In genomic region chr8:8871039-8871438, GRCm38 (mm10) we compare ENCODE assay signal across 26 mouse cellular contexts.
DNase-seq lines count a peak whose midpoint lies in the region; ATAC-seq and TF ChIP-seq lines count a peak whose summit lies in the region.
"Had no signal": no experiment of that assay in that cellular context is flagged by ENCODE, and none has a peak within 500 bp of the region (broad histone marks: within the 10 kb centered on the region; RNA-seq: fewer than 3 reads in every experiment).

No protein-coding gene starts in this region.

- no peak for ATAC-seq in hindbrain, postnatal 0 days
- ATAC-seq in midbrain, postnatal 0 days (ENCODE audit: low FRiP score), result no peak
- 0 out of 2 replicates have a peak, but pooled peaks have one; percentile 17 for ATAC-seq in neural tube, embryonic 13.5 days (ENCODE audit: low read depth)
- ATAC-seq: activated CD4-positive, CD25-positive, alpha-beta regulatory T cell, adult 4 months; CD4-positive, CD25-positive, alpha-beta regulatory T cell, adult 4 months; intestine, postnatal 0 days had no signal

- peak overlapping the region; percentile 71 for H3K27ac ChIP-seq in hindbrain, embryonic 10.5 days
- no peak overlapping the region for H3K27ac ChIP-seq in hindbrain, postnatal 0 days
- H3K27ac ChIP-seq in midbrain, embryonic 10.5 days (replicated peaks), result peak overlapping the region; percentile 46
- H3K27ac ChIP-seq in midbrain, postnatal 0 days (ENCODE audit: low read depth, low read length), result no peak overlapping the region
- H3K27ac ChIP-seq in neural tube, embryonic 13.5 days (replicated peaks), result 0 out of 2 replicates have a peak overlapping the region, but pooled peaks have one; percentile 56
- H3K27ac ChIP-seq: embryonic facial prominence, embryonic 13.5 days; forebrain, embryonic 13.5 days; gastrocnemius, adult 2 months; heart, embryonic 15.5 days had no signal

- TF ChIP-seq CTCF in hindbrain, postnatal 0 days (IDR thresholded peaks at IDR 0.05; ENCODE audit: low read depth), result no peak
- no peak for TF ChIP-seq CTCF in midbrain, postnatal 0 days (IDR thresholded peaks at IDR 0.05)

- no peak overlapping the region for H3K4me2 ChIP-seq in hindbrain, postnatal 0 days (ENCODE audit: low read depth, low read length)
- no peak overlapping the region for H3K4me2 ChIP-seq in midbrain, postnatal 0 days (ENCODE audit: low read depth, low read length, poor library complexity, severe bottlenecking)
- H3K4me2 ChIP-seq in neural tube, embryonic 13.5 days, result no peak overlapping the region
- H3K4me2 ChIP-seq: embryonic facial prominence, embryonic 13.5 days; forebrain, embryonic 13.5 days; heart, embryonic 12.5 days; heart, embryonic 15.5 days had no signal

- peaks cover 44% of the 10 kb centered on the region for H3K27me3 ChIP-seq in hindbrain, embryonic 10.5 days (ENCODE audit: insufficient read depth, poor library complexity, severe bottlenecking)
- no peaks in the 10 kb centered on the region for H3K27me3 ChIP-seq in hindbrain, postnatal 0 days (ENCODE audit: insufficient read depth, low read length)
- peaks cover 94% of the 10 kb centered on the region for H3K27me3 ChIP-seq in midbrain, embryonic 10.5 days (ENCODE audit: low read depth, poor library complexity, severe bottlenecking)
- H3K27me3 ChIP-seq in midbrain, postnatal 0 days (ENCODE audit: insufficient read depth, low read length), result peaks cover 22% of the 10 kb centered on the region; the same call in 1 of the 2 replicates
- H3K27me3 ChIP-seq in neural tube, embryonic 13.5 days, result peaks cover 13% of the 10 kb centered on the region; the same call in 1 of the 2 replicates
- H3K27me3 ChIP-seq: embryonic facial prominence, embryonic 13.5 days; heart, embryonic 12.5 days; heart, embryonic 15.5 days had no signal

- no peaks in the 10 kb centered on the region for H3K36me3 ChIP-seq in hindbrain, embryonic 10.5 days
- H3K36me3 ChIP-seq in hindbrain, postnatal 0 days (ENCODE audit: insufficient read depth, low read length), result no peaks in the 10 kb centered on the region
- H3K36me3 ChIP-seq in midbrain, embryonic 10.5 days, result no peaks in the 10 kb centered on the region
- no peaks in the 10 kb centered on the region for H3K36me3 ChIP-seq in midbrain, postnatal 0 days (ENCODE audit: insufficient read depth, low read length)
- no peaks in the 10 kb centered on the region for H3K36me3 ChIP-seq in neural tube, embryonic 13.5 days
- H3K36me3 ChIP-seq: embryonic facial prominence, embryonic 10.5 days; embryonic facial prominence, embryonic 13.5 days; heart, embryonic 12.5 days; heart, embryonic 15.5 days had no signal

- WGBS in hindbrain, embryonic 10.5 days, result 49% methylated on average over 8 of the region's 8 CpGs
- 51% methylated on average over 8 of the region's 8 CpGs for WGBS in hindbrain, postnatal 0 days
- WGBS in midbrain, embryonic 10.5 days, result 37% methylated on average over 8 of the region's 8 CpGs
- WGBS in midbrain, postnatal 0 days, result 43% methylated on average over 8 of the region's 8 CpGs
- WGBS in neural tube, embryonic 13.5 days, result 20% methylated on average over 8 of the region's 8 CpGs

- H3K4me3 ChIP-seq in hindbrain, embryonic 10.5 days, result no peak overlapping the region
- H3K4me3 ChIP-seq in hindbrain, postnatal 0 days (ENCODE audit: low read length), result no peak overlapping the region
- H3K4me3 ChIP-seq in midbrain, embryonic 10.5 days, result no peak overlapping the region
- H3K4me3 ChIP-seq in midbrain, postnatal 0 days (ENCODE audit: low read depth, low read length), result no peak overlapping the region
- H3K4me3 ChIP-seq in neural tube, embryonic 13.5 days, result no peak overlapping the region
- H3K4me3 ChIP-seq: embryonic facial prominence, embryonic 10.5 days; embryonic facial prominence, embryonic 13.5 days; erythroblast, embryonic 14.5 days; forebrain, embryonic 13.5 days; gastrocnemius, adult 2 months; heart, embryonic 12.5 days; heart, embryonic 15.5 days had no signal

- peaks cover 7% of the 10 kb centered on the region; the same call in 1 of the 2 replicates for H3K9me3 ChIP-seq in hindbrain, embryonic 10.5 days
- no peaks in the 10 kb centered on the region for H3K9me3 ChIP-seq in hindbrain, postnatal 0 days (ENCODE audit: low read length)
- H3K9me3 ChIP-seq in midbrain, embryonic 10.5 days (replicated peaks), result peaks cover 6% of the 10 kb centered on the region; the same call in 1 of the 2 replicates
- no peaks in the 10 kb centered on the region; the same call in 1 of the 2 replicates for H3K9me3 ChIP-seq in midbrain, postnatal 0 days (ENCODE audit: low read length)
- H3K9me3 ChIP-seq in neural tube, embryonic 13.5 days, result no peaks in the 10 kb centered on the region
- H3K9me3 ChIP-seq: embryonic facial prominence, embryonic 10.5 days; embryonic facial prominence, embryonic 13.5 days; forebrain, embryonic 13.5 days; heart, embryonic 12.5 days; heart, embryonic 15.5 days had no signal

- H3K9ac ChIP-seq in hindbrain, postnatal 0 days (replicated peaks; ENCODE audit: low read length), result no peak overlapping the region
- H3K9ac ChIP-seq in midbrain, postnatal 0 days (replicated peaks; ENCODE audit: low read length, poor library complexity, severe bottlenecking), result no peak overlapping the region
- no peak overlapping the region for H3K9ac ChIP-seq in neural tube, embryonic 13.5 days
- H3K9ac ChIP-seq: embryonic facial prominence, embryonic 13.5 days; forebrain, embryonic 13.5 days; forebrain, postnatal 0 days; heart, embryonic 12.5 days; heart, embryonic 15.5 days had no signal

- H3K4me1 ChIP-seq in hindbrain, embryonic 10.5 days (replicated peaks), result peaks cover 69% of the 10 kb centered on the region
- no peaks in the 10 kb centered on the region for H3K4me1 ChIP-seq in hindbrain, postnatal 0 days (ENCODE audit: insufficient read depth, low read length)
- peaks cover 54% of the 10 kb centered on the region for H3K4me1 ChIP-seq in midbrain, embryonic 10.5 days
- no peaks in the 10 kb centered on the region for H3K4me1 ChIP-seq in midbrain, postnatal 0 days (ENCODE audit: insufficient read depth, low read length)
- peaks cover 27% of the 10 kb centered on the region for H3K4me1 ChIP-seq in neural tube, embryonic 13.5 days (replicated peaks)
- H3K4me1 ChIP-seq: heart, embryonic 15.5 days had no signal

- DNase-seq in hindbrain, embryonic 10.5 days (ENCODE audit: low spot score), result no peak
- DNase-seq in hindbrain, postnatal 0 days (ENCODE audit: low spot score), result no peak
- DNase-seq in midbrain, embryonic 10.5 days (ENCODE audit: low spot score), result no peak
- no peak for DNase-seq in midbrain, postnatal 0 days (ENCODE audit: low spot score)
- DNase-seq in neural tube, embryonic 10.5 days (ENCODE audit: extremely low spot score, low spot score), result no peak
- DNase-seq: adrenal gland, adult 8-10 months; adrenal gland, postnatal 25 days; cerebellum, adult 11-12 months; cerebellum, adult 8-10 months; cerebellum, postnatal 36 days; forebrain, postnatal 0 days; gastrocnemius, adult 2 months; gastrocnemius, postnatal 14 days; heart, adult 18-20 months; heart, postnatal 10 days; heart, postnatal 4 days had no signal

Comparison
In these comparisons a context has a peak if more than half of its experiments do, and no peak if none do; other contexts are left out.
1. H3K27ac ChIP-seq: peak in hindbrain, embryonic 10.5 days (single experiment), midbrain, embryonic 10.5 days (single experiment) and neural tube, embryonic 13.5 days (single experiment); none in hindbrain, postnatal 0 days (single experiment) and midbrain, postnatal 0 days (single experiment).